Mouse (Mus musculus): ENCODE results near the gene Cstad. TPM values are rescaled to one million over a fixed set of nuclear protein-coding genes. Genes with fewer than 3 reads are reported as not detected.

The Cstad gene
- polyA plus RNA-seq, 1 experiment from 2014 or later: 1.3 TPM

- WGBS: 40% methylated on average over 13 of the region's 13 CpGs
- Histone ChIP-seq H3K9ac (replicated peaks; ENCODE audit: low read depth, low read length) (0 out of 2 replicates have a peak overlapping the region, but pooled peaks have one; percentile 65), H3K36me3 (ENCODE audit: control insufficient read depth, insufficient read depth, low read length) (no peaks in the 10 kb centered on the region), H3K4me2 (ENCODE audit: low read depth, low read length) (no peak overlapping the region), H3K9me3 (ENCODE audit: control insufficient read depth, low read length) (no peaks in the 10 kb centered on the region), H3K27me3 (ENCODE audit: control insufficient read depth, insufficient read depth, low read length) (no peaks in the 10 kb centered on the region), H3K27ac (ENCODE audit: low read depth, low read length) (peak overlapping the region; percentile 100), H3K4me1 (ENCODE audit: control insufficient read depth, insufficient read depth, low read length) (peaks cover 72% of the 10 kb centered on the region), H3K4me3 (ENCODE audit: low read depth, low read length) (no peak overlapping the region)
- no peak for ATAC-seq (ENCODE audit: low read depth)
Observed at GRCm38 (mm10) chr2:30656711-30657555, 62.1 kb downstream of the Cstad start.

GRCm38 (mm10) chr2:30657674-30658479 is 63.0 kb downstream of the Cstad start:
- Histone ChIP-seq H3K4me1 (ENCODE audit: control insufficient read depth, insufficient read depth, low read length) (peaks cover 63% of the 10 kb centered on the region), H3K4me2 (ENCODE audit: low read depth, low read length) (peak overlapping the region; percentile 62), H3K9me3 (ENCODE audit: control insufficient read depth, low read length) (no peaks in the 10 kb centered on the region), H3K36me3 (ENCODE audit: control insufficient read depth, insufficient read depth, low read length) (no peaks in the 10 kb centered on the region), H3K9ac (replicated peaks; ENCODE audit: low read depth, low read length) (peak overlapping the region; percentile 65), H3K27ac (ENCODE audit: low read depth, low read length) (peak overlapping the region; percentile 100), H3K27me3 (ENCODE audit: control insufficient read depth, insufficient read depth, low read length) (no peaks in the 10 kb centered on the region), H3K4me3 (ENCODE audit: low read depth, low read length) (peak overlapping the region; percentile 27)
- ATAC-seq (ENCODE audit: low read depth): peak; percentile 36; the same call in 1 of the 2 replicates
- WGBS: under 1% methylated on average over 41 of the region's 42 CpGs

GRCm38 (mm10) chr2:30658480-30658843 is 63.6 kb downstream of the Cstad start:
- Histone ChIP-seq H3K9ac (replicated peaks; ENCODE audit: low read depth, low read length) (peak overlapping the region; percentile 65), H3K36me3 (ENCODE audit: control insufficient read depth, insufficient read depth, low read length) (no peaks in the 10 kb centered on the region), H3K27ac (ENCODE audit: low read depth, low read length) (peak overlapping the region; percentile 100), H3K9me3 (ENCODE audit: control insufficient read depth, low read length) (no peaks in the 10 kb centered on the region), H3K4me3 (ENCODE audit: low read depth, low read length) (peak overlapping the region; percentile 27), H3K4me1 (ENCODE audit: control insufficient read depth, insufficient read depth, low read length) (peaks cover 59% of the 10 kb centered on the region), H3K4me2 (ENCODE audit: low read depth, low read length) (peak overlapping the region; percentile 62), H3K27me3 (ENCODE audit: control insufficient read depth, insufficient read depth, low read length) (no peaks in the 10 kb centered on the region)
- WGBS: under 1% methylated on average over 22 of the region's 45 CpGs
- ATAC-seq (ENCODE audit: low read depth): peak; percentile 84

Other genes starting within 250 kb of the Cstad start
- 132 and 145 TPM in 2 replicates for gene Sh3glb2, start 235.7 kb upstream of the Cstad start, polyA plus RNA-seq (2014; fragmentation: Nextera tagmentation; extraction: Ambion mirVana)
- gene Miga2, start 230.8 kb upstream of the Cstad start, polyA plus RNA-seq (2014; fragmentation: Nextera tagmentation; extraction: Ambion mirVana): 28.9 and 30.9 TPM in 2 replicates
- gene Dolpp1, start 202.8 kb upstream of the Cstad start, polyA plus RNA-seq (2014; fragmentation: Nextera tagmentation; extraction: Ambion mirVana): 51.5 and 57.7 TPM in 2 replicates
- gene Crat, start 179.2 kb upstream of the Cstad start, polyA plus RNA-seq (2014; fragmentation: Nextera tagmentation; extraction: Ambion mirVana): 27.7 and 32.4 TPM in 2 replicates
- gene Ptpa, start 179.0 kb upstream of the Cstad start, polyA plus RNA-seq (2014; fragmentation: Nextera tagmentation; extraction: Ambion mirVana): 65.8 and 70.7 TPM in 2 replicates
- 2.3 and 2.6 TPM in 2 replicates for gene Ier5l, start 120.8 kb upstream of the Cstad start, polyA plus RNA-seq (2014; fragmentation: Nextera tagmentation; extraction: Ambion mirVana)
- 0.89 and 1.9 TPM in 2 replicates for gene 1700001O22Rik, start 208.6 kb downstream of the Cstad start, polyA plus RNA-seq (2014; fragmentation: Nextera tagmentation; extraction: Ambion mirVana)
- 105 and 112 TPM in 2 replicates for gene Ntmt1, start 212.8 kb downstream of the Cstad start, polyA plus RNA-seq (2014; fragmentation: Nextera tagmentation; extraction: Ambion mirVana)
- gene Asb6, start 235.3 kb downstream of the Cstad start, polyA plus RNA-seq (2014; fragmentation: Nextera tagmentation; extraction: Ambion mirVana): 35.9 and 36.9 TPM in 2 replicates
- 0.70 and 0.99 TPM in 2 replicates for gene Prrx2, start 239.9 kb downstream of the Cstad start, polyA plus RNA-seq (2014; fragmentation: Nextera tagmentation; extraction: Ambion mirVana)